Mouse (Mus musculus) left cerebral cortex, adult 18-20 months (tissue): ENCODE results near the gene AI464131. TPM values are rescaled to one million over a fixed set of nuclear protein-coding genes. Genes with fewer than 3 reads are reported as not detected.
"Not testable (repeated sequence)": the region's sequence is repeated elsewhere in the genome, so short reads cannot be mapped to it uniquely, and the experiment has no call there.

ENCODE experiments used
- DNase-seq, 2 experiments: peaks; one replicate each; pipeline ENCODE4 v3.0.0; 2021 to 2022; ENCODE audit warnings: low spot score in 2 of 2, mixed read lengths in 1 of 2
- total RNA-seq, 2 experiments: library from RNA; stranded (reverse); gene quantifications; 2 replicates each; pipeline ENCODE4 v1.2.3; 2021

Gene AI464131
- total RNA-seq, 2 experiments from 2014 or later, result 23.5 to 24.3 TPM

GRCm38 (mm10) chr4:41470684-41471383, 32.0 kb downstream of the AI464131 start:
- DNase-seq, result peak; percentile 48 to 64

- DNase-seq, result peak in 1 of 2 experiments; percentile 63
Measured at GRCm38 (mm10) chr4:41470051-41470683, 32.7 kb downstream of the AI464131 start.

DNA sequence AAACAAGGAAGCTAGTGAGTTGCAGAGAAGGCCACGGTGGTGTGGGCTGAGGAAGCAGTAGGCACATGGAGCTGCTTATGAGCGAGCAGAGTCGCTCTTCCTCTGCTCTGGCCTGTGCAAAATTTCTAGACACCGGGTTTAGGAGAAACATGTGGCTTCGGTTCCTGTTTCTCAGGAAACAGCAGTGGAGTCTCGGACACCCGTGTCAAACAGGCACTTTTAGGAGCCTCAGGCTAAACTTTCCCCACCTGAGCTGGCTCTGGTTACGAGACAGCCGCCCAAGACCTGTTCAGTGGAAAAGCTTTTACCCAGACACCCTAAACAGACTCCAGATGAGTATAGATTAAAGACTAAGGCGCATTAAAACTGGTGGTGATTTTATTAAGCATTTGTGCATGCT, 33.7 kb downstream of the AI464131 start:
- DNase-seq, result no peak

- DNase-seq, result peak; percentile 65
Measured at GRCm38 (mm10) chr4:41468396-41469080, 34.3 kb downstream of the AI464131 start.

- no peak for DNase-seq
Measured at GRCm38 (mm10) chr4:41465287-41465665, 37.6 kb downstream of the AI464131 start.

DNA sequence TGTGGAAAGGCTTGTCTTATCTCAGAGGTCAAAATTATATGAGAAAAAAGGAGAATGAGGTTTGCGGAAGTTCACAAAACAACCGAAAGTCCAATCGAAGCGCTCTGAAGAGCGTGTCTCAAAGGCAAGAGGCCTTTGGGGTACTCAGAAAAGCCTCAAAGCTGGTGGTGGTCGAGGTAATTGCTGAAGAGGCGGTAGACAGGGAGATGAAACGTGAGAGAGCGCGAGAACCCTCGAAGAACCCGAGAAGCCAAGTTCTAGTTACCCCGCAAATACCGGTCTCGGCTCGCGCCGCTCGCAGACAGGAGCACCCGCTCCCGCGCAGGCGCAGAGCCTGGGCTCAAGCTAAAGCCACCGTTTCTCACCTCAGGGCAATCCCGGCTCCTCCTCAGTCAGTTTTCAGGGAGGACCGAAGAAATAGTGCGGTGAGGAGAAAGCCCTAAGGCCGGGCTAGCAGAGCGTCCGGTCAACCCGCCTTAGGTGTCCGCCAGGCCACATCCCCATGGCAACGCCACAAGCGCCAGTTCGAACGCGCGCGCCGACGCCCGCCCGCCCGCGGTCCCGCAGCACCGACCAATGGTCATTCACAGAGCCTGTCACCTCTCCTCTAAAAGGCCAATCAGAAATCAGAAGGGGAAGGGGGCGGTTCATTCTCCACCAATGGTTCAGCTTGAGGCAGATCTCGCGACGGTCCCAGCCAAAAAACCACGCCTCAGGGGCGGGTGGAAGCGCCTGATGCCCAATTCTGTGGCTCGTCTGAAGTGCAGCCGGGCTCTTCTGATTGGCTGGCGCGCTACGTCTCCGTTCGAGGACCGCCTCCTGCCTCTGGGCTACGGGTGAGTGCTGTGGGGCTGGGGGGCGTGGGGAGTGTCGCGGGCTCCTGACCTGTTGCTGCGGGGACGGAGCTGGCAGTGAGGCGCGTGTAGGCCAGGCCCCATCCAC, 38.3 kb downstream of the AI464131 start, which contains the start of the genes Kif24 and Nudt2:
Kif24 (minus strand) TSS at position 543 of the 942 bp plus-strand sequence.
Nudt2 (plus strand) TSS at position 807 of the 942 bp plus-strand sequence.
- peak; percentile 96 to 98 for DNase-seq

- DNase-seq, result not testable (repeated sequence)
Measured at GRCm38 (mm10) chr4:41463051-41463738, 39.7 kb downstream of the AI464131 start.

DNA sequence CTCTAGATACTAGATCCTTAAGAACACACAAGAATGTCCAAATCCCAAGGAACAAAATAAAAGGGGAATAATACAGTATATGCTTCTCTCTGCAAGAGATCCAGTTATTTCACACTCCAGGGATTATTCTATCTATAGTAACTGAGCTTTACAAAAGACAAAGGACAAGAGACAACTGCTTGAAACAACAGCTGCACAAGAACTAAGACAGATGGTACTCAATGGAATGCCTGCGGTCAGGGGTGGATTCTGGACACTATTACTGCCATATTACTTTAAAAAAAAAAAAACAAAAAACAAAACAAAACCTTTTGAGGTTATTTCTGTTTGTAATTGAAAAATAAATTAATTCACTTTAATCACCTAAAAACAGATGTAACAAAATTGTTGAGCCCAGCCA, 42.2 kb downstream of the AI464131 start:
- no peak for DNase-seq

DNA sequence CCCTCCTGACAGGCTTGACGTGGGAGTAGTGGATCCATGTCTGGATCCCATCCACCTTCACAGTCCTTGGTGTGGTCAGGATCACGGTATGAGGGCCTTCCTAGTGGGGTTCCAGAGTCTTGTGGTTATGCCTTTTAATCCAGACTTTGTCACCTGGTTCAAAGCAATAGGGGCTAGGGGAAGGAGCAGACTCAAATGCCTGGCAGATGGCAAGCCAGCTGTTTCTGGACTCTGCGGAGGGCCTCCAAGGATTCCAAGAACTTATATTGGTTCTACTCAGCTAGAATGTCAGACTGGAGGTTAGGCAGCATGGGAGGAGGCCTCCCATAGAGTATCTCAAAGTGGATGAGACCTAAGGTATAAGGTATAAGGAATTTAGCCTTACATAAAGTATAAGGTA, 55.3 kb downstream of the AI464131 start:
- no peak for DNase-seq

Other genes starting within 250 kb of the AI464131 start
- 10 to 100 TPM; 38.4 to 41.9 TPM for gene Ubap2, start 227.9 kb downstream of the AI464131 start, total RNA-seq
- 10 to 100 TPM; 40.4 to 45.5 TPM for gene Dcaf12, start 188.2 kb downstream of the AI464131 start, total RNA-seq
- 10 to 100 TPM; 48.3 to 57.9 TPM for gene Ubap1, start 154.1 kb downstream of the AI464131 start, total RNA-seq
- gene Kif24, start 38.2 kb downstream of the AI464131 start, total RNA-seq, result 1 to 10 TPM in 1 of 2 experiments, under 1 TPM in 1; 0.49 to 1.2 TPM
- gene Nudt2, start 37.9 kb downstream of the AI464131 start, total RNA-seq, result 10 to 100 TPM; 31.9 to 33.9 TPM
- 1 to 10 TPM; 5.1 to 5.7 TPM for gene 1110017D15Rik, start 14.3 kb upstream of the AI464131 start, total RNA-seq
- 100 to 1,000 TPM; 198 TPM for gene Fam219a, start 66.5 kb upstream of the AI464131 start, total RNA-seq
- 1 to 10 TPM; 6.6 to 9.1 TPM for gene Dnaic1, start 66.7 kb upstream of the AI464131 start, total RNA-seq
- 10 to 100 TPM; 59.1 to 66.3 TPM for gene Enho, start 137.2 kb upstream of the AI464131 start, total RNA-seq
- gene Cntfr, start 194.0 kb upstream of the AI464131 start, total RNA-seq, result 100 to 1,000 TPM; 117 to 131 TPM
- gene Il11ra1, start 196.9 kb upstream of the AI464131 start, total RNA-seq, result 10 to 100 TPM; 37.2 to 44.3 TPM
- 10 to 100 TPM; 32.5 to 37.1 TPM for gene Rpp25l, start 210.5 kb upstream of the AI464131 start, total RNA-seq
- 100 to 1,000 TPM; 166 to 172 TPM for gene Dctn3, start 220.1 kb upstream of the AI464131 start, total RNA-seq
- 1 to 10 TPM in 1 of 2 experiments, under 1 TPM in 1; 0.80 to 1.3 TPM for gene Arid3c, start 228.1 kb upstream of the AI464131 start, total RNA-seq